Mouse (Mus musculus) brain, embryonic 14.5 days (tissue): ENCODE measurements at regions not wholly inside any gene's neighbourhood (a gene's known extent, or its start where the extent isn't known, plus 50 kb on each side); places are given as distances from the start of the nearest gene placed in this dataset.

Experiments
- CTCF ChIP-seq: fragments of 200-500 bp; IDR thresholded peaks from 2 replicates; pipeline ENCODE4 v1.5.1; 2012; ENCODE audit warnings: inconsistent platforms, mild to moderate bottlenecking, moderate library complexity, borderline replicate concordance; ENCODE audit not compliant: insufficient read depth, insufficient read length; ENCODE audit errors: extremely low read depth
- POLR2A ChIP-seq: fragments of 200-500 bp; IDR thresholded peaks from 2 replicates; pipeline ENCODE4 v1.6.1; 2012; ENCODE audit warnings: mild to moderate bottlenecking, inconsistent platforms, borderline replicate concordance; ENCODE audit not compliant: poor library complexity, insufficient read depth, insufficient read length, severe bottlenecking; ENCODE audit errors: extremely low read depth

- TF ChIP-seq POLR2A (no peak), CTCF (no peak)
Observed at GRCm38 (mm10) chr12:13728986-13729385, 422.9 kb downstream of the Fam84a start.
